Mouse (Mus musculus) stomach, postnatal 0 days (tissue): Measurements from ENCODE around the gene Ms4a15. TPM values are rescaled to one million over a fixed set of nuclear protein-coding genes. Genes with fewer than 3 reads are reported as not detected.

Source experiments
- ATAC-seq: fragments of 200-750 bp; cut with Nextera tagmentation; 2 replicates; pipeline ENCODE4 v1.8.0; 2017; ENCODE audit not compliant: low FRiP score, low TSS enrichment
- DNase-seq: peaks from one replicate; pipeline ENCODE4 v3.0.0-alpha.2; 2016; ENCODE audit warnings: low spot score
- H3K27ac ChIP-seq: fragments of 300-500 bp; sonication (generic); replicated peaks from 2 replicates; pipeline ENCODE4 v1.5.1; 2014; ENCODE audit warnings: mild to moderate bottlenecking, control low read depth
- H3K27me3 ChIP-seq: fragments of 300-500 bp; sonication (generic); 2 replicates; pipeline ENCODE4 v1.6.1; 2014; ENCODE audit warnings: low read length; ENCODE audit not compliant: control insufficient read depth, insufficient read depth
- H3K36me3 ChIP-seq: fragments of 300-500 bp; sonication (generic); 2 replicates; pipeline ENCODE4 v1.6.1; 2014; ENCODE audit warnings: low read length, mixed read lengths; ENCODE audit not compliant: control insufficient read depth, insufficient read depth
- H3K4me1 ChIP-seq: fragments of 300-500 bp; sonication (generic); replicated peaks from 2 replicates; pipeline ENCODE4 v1.6.1; 2014; ENCODE audit warnings: antibody characterized with exemption; ENCODE audit not compliant: control insufficient read depth, insufficient read depth
- H3K4me2 ChIP-seq: fragments of 300-500 bp; sonication (generic); replicated peaks from 2 replicates; pipeline ENCODE4 v1.6.1; 2014; ENCODE audit warnings: low read depth, mild to moderate bottlenecking, control low read depth, moderate library complexity
- H3K4me3 ChIP-seq: fragments of 300-500 bp; sonication (generic); 2 replicates; pipeline ENCODE4 v1.5.1; 2014; ENCODE audit warnings: low read depth, low read length, control low read depth
- H3K9ac ChIP-seq: fragments of 300-500 bp; sonication (generic); 2 replicates; pipeline ENCODE4 v1.6.1; 2014; ENCODE audit warnings: mild to moderate bottlenecking, low read length, control low read depth, mixed read lengths
- H3K9me3 ChIP-seq: fragments of 300-500 bp; sonication (generic); 2 replicates; pipeline ENCODE4 v1.6.1; 2016; ENCODE audit warnings: low read length; ENCODE audit not compliant: control insufficient read depth
- CTCF ChIP-seq: IDR thresholded peaks from 2 replicates; pipeline ENCODE4 v1.5.1; 2016; ENCODE audit warnings: antibody characterized with exemption, low read depth, mild to moderate bottlenecking, moderate library complexity
- EP300 ChIP-seq: optimal IDR thresholded peaks from 2 replicates; pipeline ENCODE3; 2016; ENCODE audit warnings: antibody characterized with exemption
- WGBS: fragments of 180-500 bp; shearing (Covaris S2); extraction: QIAGEN DNeasy Blood & Tissue Kit; methylation state at CpG from one replicate; pipeline ENCODE4 v1.1.7; 2014; 5-methylcytosine and 5-hydroxymethylcytosine counted together
- polyA plus RNA-seq: library from polyadenylated mRNA; unstranded; fragments of >200 nt; fragmentation: Nextera tagmentation; extraction: Ambion mirVana; gene quantifications from 2 replicates; pipeline ENCODE4 v1.2.1, GENCODE M21; 2015

Ms4a15 gene
- polyA plus RNA-seq, 1 experiment from 2014 or later = not detected

GRCm38 (mm10) chr19:10983146-10983545, 9.9 kb downstream of the Ms4a15 start:
- no peak overlapping the region for H3K9ac ChIP-seq
- H3K9me3 ChIP-seq = no peaks in the 10 kb centered on the region
- no peaks in the 10 kb centered on the region for H3K36me3 ChIP-seq
- no peaks in the 10 kb centered on the region for H3K27me3 ChIP-seq
- TF ChIP-seq CTCF (peak; percentile 76), EP300 (no peak)
- no peak overlapping the region for H3K4me3 ChIP-seq
- H3K27ac ChIP-seq = no peak overlapping the region
- 27% methylated on average over 14 of the region's 14 CpGs for WGBS
- DNase-seq = peak; percentile 73
- H3K4me2 ChIP-seq = no peak overlapping the region; the same call in 1 of the 2 replicates
- no peaks in the 10 kb centered on the region for H3K4me1 ChIP-seq
- peak; percentile 39; the same call in 1 of the 2 replicates for ATAC-seq

- Histone ChIP-seq H3K4me1 (no peaks in the 10 kb centered on the region), H3K9me3 (no peaks in the 10 kb centered on the region), H3K9ac (no peak overlapping the region), H3K4me2 (no peak overlapping the region), H3K4me3 (no peak overlapping the region), H3K27me3 (no peaks in the 10 kb centered on the region), H3K27ac (no peak overlapping the region), H3K36me3 (no peaks in the 10 kb centered on the region)
- TF ChIP-seq EP300 = no peak
- no peak for TF ChIP-seq CTCF
- 76% methylated on average over 5 of the region's 5 CpGs for WGBS
- no peak for ATAC-seq
- DNase-seq = no peak
Observed at GRCm38 (mm10) chr19:10980210-10980609, 12.8 kb downstream of the Ms4a15 start.

- no peak overlapping the region for H3K9ac ChIP-seq
- no peaks in the 10 kb centered on the region for H3K9me3 ChIP-seq
- WGBS = 13% methylated on average over 18 of the region's 18 CpGs
- H3K27ac ChIP-seq = peak overlapping the region; percentile 40; the same call in 1 of the 2 replicates
- peak; percentile 33 for ATAC-seq
- H3K36me3 ChIP-seq = no peaks in the 10 kb centered on the region
- H3K27me3 ChIP-seq = no peaks in the 10 kb centered on the region
- peak; percentile 81 for DNase-seq
- TF ChIP-seq EP300 (no peak), CTCF (peak; percentile 87)
- H3K4me3 ChIP-seq = no peak overlapping the region
- peak overlapping the region; percentile 27; the same call in 1 of the 2 replicates for H3K4me2 ChIP-seq
- H3K4me1 ChIP-seq = 0 out of 2 replicates have a peak, but pooled peaks cover under 1% of the 10 kb centered on the region
Observed at GRCm38 (mm10) chr19:10979184-10980168, 13.6 kb downstream of the Ms4a15 start.

GRCm38 (mm10) chr19:10976318-10976717, 16.7 kb downstream of the Ms4a15 start:
- no peak overlapping the region for H3K4me2 ChIP-seq
- TF ChIP-seq EP300 (no peak), CTCF (peak; percentile 74)
- 30% methylated on average over 4 of the region's 4 CpGs for WGBS
- no peak overlapping the region for H3K4me3 ChIP-seq
- no peaks in the 10 kb centered on the region for H3K27me3 ChIP-seq
- ATAC-seq = peak; percentile 63
- H3K4me1 ChIP-seq = 0 out of 2 replicates have a peak, but pooled peaks cover 4% of the 10 kb centered on the region
- peak; percentile 70 for DNase-seq
- H3K9me3 ChIP-seq = 0 out of 2 replicates have a peak, but pooled peaks cover 2% of the 10 kb centered on the region
- no peak overlapping the region for H3K27ac ChIP-seq
- no peak overlapping the region for H3K9ac ChIP-seq
- no peaks in the 10 kb centered on the region for H3K36me3 ChIP-seq

- Histone ChIP-seq H3K4me1 (0 out of 2 replicates have a peak, but pooled peaks cover 4% of the 10 kb centered on the region), H3K9me3 (0 out of 2 replicates have a peak, but pooled peaks cover 2% of the 10 kb centered on the region), H3K36me3 (no peaks in the 10 kb centered on the region), H3K9ac (no peak overlapping the region), H3K27me3 (no peaks in the 10 kb centered on the region), H3K27ac (no peak overlapping the region), H3K4me2 (no peak overlapping the region), H3K4me3 (no peak overlapping the region)
- TF ChIP-seq CTCF (no peak), EP300 (no peak)
- ATAC-seq = no peak
- no peak for DNase-seq
- 78% methylated on average over 2 of the region's 2 CpGs for WGBS
Observed at GRCm38 (mm10) chr19:10975187-10975586, 17.9 kb downstream of the Ms4a15 start.
